Mouse (Mus musculus): Measurements from ENCODE around the gene Ptger1. TPM values are rescaled to one million over a fixed set of nuclear protein-coding genes. Genes with fewer than 3 reads are reported as not detected.

The Ptger1 gene
- polyA plus RNA-seq, 2 experiments, result 0.40 to 2.7 TPM

DNA sequence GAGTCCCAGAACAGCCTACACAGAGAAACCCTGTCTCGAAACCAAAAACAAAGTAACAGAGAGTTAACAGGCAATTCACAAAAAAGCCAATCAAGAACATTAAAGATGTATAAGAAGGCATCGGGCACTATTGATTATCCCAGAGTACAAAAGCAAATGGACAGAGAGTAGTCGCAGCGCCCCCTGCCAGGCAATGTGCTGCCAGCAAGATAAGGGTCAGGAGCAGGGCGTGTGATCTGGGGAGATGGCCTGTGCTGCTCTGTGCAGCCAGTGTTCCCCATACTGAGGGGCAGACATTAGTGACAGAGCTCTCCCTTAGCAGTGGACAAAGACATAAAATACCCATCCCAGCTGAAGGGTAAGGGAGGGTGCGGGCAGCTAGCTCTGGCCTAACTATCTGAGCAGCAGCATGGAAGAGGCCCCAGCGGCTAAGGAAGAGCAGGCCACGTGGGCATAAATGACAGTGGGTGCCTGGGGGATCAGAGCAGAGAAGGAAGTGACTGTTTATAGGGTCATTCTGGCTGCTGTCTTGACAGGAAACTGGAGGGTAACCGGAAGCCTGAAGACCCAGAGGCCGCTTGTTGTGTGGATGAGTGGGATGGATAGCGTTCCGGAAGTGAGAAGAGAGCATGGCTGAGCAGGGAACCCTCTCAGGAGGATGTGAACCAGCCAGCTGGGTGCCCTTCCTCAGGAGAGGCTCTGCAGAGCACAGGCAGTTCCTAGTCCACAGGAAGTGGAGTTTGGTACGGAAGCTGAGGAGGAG is 9.8 kb upstream of the Ptger1 start:
- 80% methylated on average over 13 of the region's 13 CpGs for WGBS

DNA sequence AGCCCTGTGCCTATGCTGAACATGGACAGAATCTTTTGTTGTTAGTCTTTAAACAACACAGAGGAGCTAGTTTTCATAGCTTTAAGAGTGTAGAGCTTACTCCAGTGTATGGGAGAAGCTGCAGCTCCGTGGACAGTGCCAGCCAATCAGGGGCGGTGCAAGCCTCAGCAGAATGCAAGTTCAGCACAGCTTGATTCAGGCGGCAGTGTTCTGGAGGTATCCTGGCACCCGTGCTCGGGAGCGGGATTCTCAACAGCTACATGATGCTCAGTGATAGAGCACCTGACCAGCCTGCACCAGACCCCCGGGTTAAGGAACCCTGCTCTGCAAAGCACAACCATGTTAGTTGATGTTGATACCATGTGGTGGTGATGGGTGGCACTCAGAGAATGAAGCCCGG is 5.9 kb upstream of the Ptger1 start:
- H3K4me3 ChIP-seq (replicated peaks; ENCODE audit: low read length), result 0 out of 2 replicates have a peak overlapping the region, but pooled peaks have one; percentile 9
- ATAC-seq (ENCODE audit: low FRiP score, low read depth), result no peak
- no peak for TF ChIP-seq POLR2A (IDR thresholded peaks at IDR 0.05; ENCODE audit: borderline replicate concordance, extremely low read depth, insufficient read depth, insufficient read length)
- H3K4me1 ChIP-seq (ENCODE audit: control insufficient read depth, insufficient read depth, low read length), result peaks cover 35% of the 10 kb centered on the region
- no peaks in the 10 kb centered on the region for H3K27me3 ChIP-seq (ENCODE audit: control insufficient read depth, insufficient read depth, low read length)
- WGBS, result 5% methylated on average over 8 of the region's 8 CpGs
- H3K27ac ChIP-seq (replicated peaks; ENCODE audit: low read depth, low read length), result no peak overlapping the region
- H3K9ac ChIP-seq (ENCODE audit: low read depth, low read length, severe bottlenecking), result peak overlapping the region; percentile 40; the same call in 1 of the 2 replicates
- no peaks in the 10 kb centered on the region for H3K9me3 ChIP-seq (ENCODE audit: control insufficient read depth, low read length)
- H3K4me2 ChIP-seq (replicated peaks; ENCODE audit: low read depth, low read length, severe bottlenecking), result peak overlapping the region; percentile 39
- H3K36me3 ChIP-seq (ENCODE audit: control insufficient read depth, insufficient read depth, low read length), result peaks cover 21% of the 10 kb centered on the region
- no peak for DNase-seq (ENCODE audit: low spot score)

More for the DNA sequence above, 9.8 kb upstream of the Ptger1 start:
- Histone ChIP-seq H3K4me3 (replicated peaks; ENCODE audit: low read length) (no peak overlapping the region), H3K4me2 (replicated peaks; ENCODE audit: low read depth, low read length, severe bottlenecking) (no peak overlapping the region), H3K4me1 (ENCODE audit: control insufficient read depth, insufficient read depth, low read length) (peaks cover 28% of the 10 kb centered on the region), H3K27ac (replicated peaks; ENCODE audit: low read depth, low read length) (no peak overlapping the region), H3K36me3 (ENCODE audit: control insufficient read depth, insufficient read depth, low read length) (peaks cover 14% of the 10 kb centered on the region), H3K27me3 (ENCODE audit: control insufficient read depth, insufficient read depth, low read length) (no peaks in the 10 kb centered on the region), H3K9ac (ENCODE audit: low read depth, low read length, severe bottlenecking) (no peak overlapping the region), H3K9me3 (ENCODE audit: control insufficient read depth, low read length) (no peaks in the 10 kb centered on the region)
- no peak for ATAC-seq (ENCODE audit: low FRiP score, low read depth)
- DNase-seq (ENCODE audit: low spot score), result no peak
- no peak for TF ChIP-seq POLR2A (IDR thresholded peaks at IDR 0.05; ENCODE audit: borderline replicate concordance, extremely low read depth, insufficient read depth, insufficient read length)

DNA sequence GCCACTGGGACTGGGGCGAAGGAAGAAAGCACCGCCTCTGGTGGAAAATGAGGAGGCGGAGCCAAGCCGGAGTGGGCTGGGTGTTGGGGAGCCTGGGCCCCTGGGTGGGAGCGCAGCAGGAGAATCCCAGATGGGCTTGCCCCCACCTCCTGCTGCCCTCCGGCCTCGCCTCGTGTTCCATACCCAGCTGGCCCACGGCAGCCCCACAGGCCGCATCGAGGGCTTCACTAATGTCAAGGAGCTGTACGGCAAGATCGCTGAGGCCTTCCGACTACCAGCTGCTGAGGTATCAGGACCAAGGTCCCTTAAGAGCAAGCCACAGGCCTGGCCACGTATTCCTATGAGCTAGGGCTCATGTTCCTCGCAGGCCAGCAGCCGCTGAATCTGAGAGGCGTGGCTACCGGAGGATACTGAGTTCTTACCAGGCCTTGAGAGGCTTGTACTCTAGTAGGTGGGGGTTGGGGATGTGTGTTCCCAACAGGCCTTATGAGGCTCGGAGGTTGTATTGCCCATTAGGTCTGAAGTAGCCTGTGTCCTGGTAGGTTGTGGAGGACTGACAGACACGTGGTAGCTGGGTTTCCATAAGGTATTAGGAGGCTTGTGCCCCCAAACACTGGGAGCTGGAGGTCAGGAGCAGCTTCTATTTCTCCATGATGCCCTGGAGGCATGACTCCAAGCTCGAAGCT is 5.3 kb upstream of the Ptger1 start:
- peak overlapping the region; percentile 40 for H3K9ac ChIP-seq (ENCODE audit: low read depth, low read length, severe bottlenecking)
- no peaks in the 10 kb centered on the region for H3K27me3 ChIP-seq (ENCODE audit: control insufficient read depth, insufficient read depth, low read length)
- no peak for TF ChIP-seq POLR2A (IDR thresholded peaks at IDR 0.05; ENCODE audit: borderline replicate concordance, extremely low read depth, insufficient read depth, insufficient read length)
- DNase-seq (ENCODE audit: low spot score), result peak; percentile 45
- WGBS, result 11% methylated on average over 18 of the region's 22 CpGs
- H3K4me3 ChIP-seq (replicated peaks; ENCODE audit: low read length), result 0 out of 2 replicates have a peak overlapping the region, but pooled peaks have one; percentile 9
- H3K4me1 ChIP-seq (ENCODE audit: control insufficient read depth, insufficient read depth, low read length), result peaks cover 35% of the 10 kb centered on the region
- ATAC-seq (ENCODE audit: low FRiP score, low read depth), result peak; percentile 12; the same call in 1 of the 2 replicates
- H3K9me3 ChIP-seq (ENCODE audit: control insufficient read depth, low read length), result no peaks in the 10 kb centered on the region
- peaks cover 17% of the 10 kb centered on the region for H3K36me3 ChIP-seq (ENCODE audit: control insufficient read depth, insufficient read depth, low read length)
- H3K4me2 ChIP-seq (replicated peaks; ENCODE audit: low read depth, low read length, severe bottlenecking), result peak overlapping the region; percentile 39
- H3K27ac ChIP-seq (replicated peaks; ENCODE audit: low read depth, low read length), result no peak overlapping the region

DNA sequence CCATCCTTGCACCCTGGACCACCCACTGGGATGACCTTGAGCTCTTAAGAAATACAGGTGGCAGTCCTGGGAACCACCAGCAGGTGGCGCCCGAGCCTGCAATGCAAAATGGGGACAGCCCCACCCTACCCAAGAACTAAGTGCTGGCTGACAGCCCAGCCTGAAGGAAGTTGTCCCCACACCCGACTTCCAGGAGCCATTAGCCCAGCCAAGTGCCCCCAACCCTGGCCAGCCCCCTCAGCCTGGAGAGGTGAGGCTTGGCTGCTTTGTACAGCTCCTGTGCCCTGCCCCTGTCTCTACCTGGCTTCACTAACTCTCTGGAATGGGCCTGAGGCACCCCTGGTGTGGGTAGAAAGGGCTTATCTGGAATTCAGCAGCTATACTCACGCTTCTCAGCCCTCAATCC is 4.1 kb upstream of the Ptger1 start:
- Histone ChIP-seq H3K4me2 (replicated peaks; ENCODE audit: low read depth, low read length, severe bottlenecking) (no peak overlapping the region), H3K9me3 (ENCODE audit: control insufficient read depth, low read length) (no peaks in the 10 kb centered on the region), H3K9ac (ENCODE audit: low read depth, low read length, severe bottlenecking) (no peak overlapping the region), H3K4me1 (ENCODE audit: control insufficient read depth, insufficient read depth, low read length) (peaks cover 44% of the 10 kb centered on the region), H3K27me3 (ENCODE audit: control insufficient read depth, insufficient read depth, low read length) (no peaks in the 10 kb centered on the region), H3K4me3 (replicated peaks; ENCODE audit: low read length) (no peak overlapping the region), H3K27ac (replicated peaks; ENCODE audit: low read depth, low read length) (no peak overlapping the region), H3K36me3 (ENCODE audit: control insufficient read depth, insufficient read depth, low read length) (peaks cover 11% of the 10 kb centered on the region)
- DNase-seq (ENCODE audit: low spot score), result peak; percentile 90
- WGBS, result 13% methylated on average over 4 of the region's 4 CpGs
- peak; percentile 36 for ATAC-seq (ENCODE audit: low FRiP score, low read depth)
- TF ChIP-seq POLR2A (IDR thresholded peaks at IDR 0.05; ENCODE audit: borderline replicate concordance, extremely low read depth, insufficient read depth, insufficient read length), result no peak

DNA sequence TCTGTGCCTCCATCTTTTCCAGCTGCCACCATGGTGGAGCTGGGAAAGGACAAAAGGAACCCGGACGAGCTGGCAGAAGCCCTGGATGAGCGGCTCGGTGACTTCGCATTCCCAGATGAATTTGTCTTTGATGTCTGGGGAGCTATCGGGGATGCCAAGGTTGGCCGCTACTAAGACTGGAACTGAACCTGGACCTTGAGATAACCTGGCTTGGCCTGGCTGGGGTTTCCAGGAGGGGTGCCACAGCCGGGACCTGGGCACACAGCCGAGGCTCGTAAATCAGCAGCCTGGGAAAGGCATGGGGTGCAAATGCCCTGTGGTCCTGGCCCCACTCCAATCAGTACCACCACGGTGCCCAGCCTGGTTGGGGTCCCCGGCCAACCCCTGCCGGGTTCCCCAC is 2.4 kb upstream of the Ptger1 start:
- Histone ChIP-seq H3K36me3 (ENCODE audit: control insufficient read depth, insufficient read depth, low read length) (peaks cover 8% of the 10 kb centered on the region), H3K27me3 (ENCODE audit: control insufficient read depth, insufficient read depth, low read length) (no peaks in the 10 kb centered on the region), H3K4me3 (replicated peaks; ENCODE audit: low read length) (no peak overlapping the region), H3K9me3 (ENCODE audit: control insufficient read depth, low read length) (no peaks in the 10 kb centered on the region), H3K27ac (replicated peaks; ENCODE audit: low read depth, low read length) (no peak overlapping the region), H3K4me2 (replicated peaks; ENCODE audit: low read depth, low read length, severe bottlenecking) (no peak overlapping the region), H3K9ac (ENCODE audit: low read depth, low read length, severe bottlenecking) (no peak overlapping the region), H3K4me1 (ENCODE audit: control insufficient read depth, insufficient read depth, low read length) (peaks cover 52% of the 10 kb centered on the region)
- DNase-seq (ENCODE audit: low spot score) (no peak), ATAC-seq (ENCODE audit: low FRiP score, low read depth) (no peak)
- TF ChIP-seq POLR2A (IDR thresholded peaks at IDR 0.05; ENCODE audit: borderline replicate concordance, extremely low read depth, insufficient read depth, insufficient read length), result no peak
- WGBS, result 88% methylated on average over 12 of the region's 13 CpGs
